Mouse (Mus musculus) bone marrow, adult 2 months (tissue): ENCODE measurements around the gene Mcl1. TPM values are rescaled to one million over a fixed set of nuclear protein-coding genes. Genes with fewer than 3 reads are reported as not detected.
A peak's percentile ranks its signal among the peaks of the same experiment; 100 is the strongest.

Source experiments
- H3K27ac ChIP-seq: fragments of 200-500 bp; 2 replicates; pipeline ENCODE4 v1.5.1; 2012; ENCODE audit warnings: low read depth, mild to moderate bottlenecking, control low read depth, inconsistent platforms, low read length; ENCODE audit not compliant: control insufficient read depth, poor library complexity, insufficient read depth
- H3K4me1 ChIP-seq: fragments of 200-500 bp; 2 replicates; pipeline ENCODE4 v1.6.1; 2011; ENCODE audit warnings: low read length; ENCODE audit not compliant: control insufficient read depth, insufficient read depth
- H3K4me3 ChIP-seq: fragments of 200-500 bp; replicated peaks from 2 replicates; pipeline ENCODE3; 2011; ENCODE audit warnings: mild to moderate bottlenecking, low read depth, low read length, control low read depth; ENCODE audit not compliant: control insufficient read depth
- CTCF ChIP-seq: fragments of 200-500 bp; IDR thresholded peaks from 2 replicates; pipeline ENCODE4 v1.5.1; 2011; ENCODE audit warnings: low read length, control low read depth; ENCODE audit not compliant: control insufficient read depth, insufficient read depth
- POLR2A ChIP-seq: fragments of 200-500 bp; IDR thresholded peaks from 2 replicates; pipeline ENCODE4 v1.6.1; 2011; ENCODE audit warnings: low read depth, mild to moderate bottlenecking, control low read depth, low read length, borderline replicate concordance; ENCODE audit not compliant: control insufficient read depth
- WGBS: fragments of 180-500 bp; shearing (Covaris S2); methylation state at CpG from one replicate; pipeline ENCODE4 v1.1.7; 2018; 5-methylcytosine and 5-hydroxymethylcytosine counted together
- polyA plus RNA-seq: library from polyadenylated mRNA; stranded (reverse); fragments of >200 nt; gene quantifications from 2 replicates; pipeline ENCODE4 v1.2.4, GENCODE M21; 2011; ENCODE audit warnings: low replicate concordance; ENCODE audit not compliant: missing spikeins, insufficient read depth, insufficient read length

The Mcl1 gene
- polyA plus RNA-seq, 1 experiment, result 134 TPM

GRCm38 (mm10) chr3:95627763-95628162 is 30.8 kb upstream of the Mcl1 start:
- TF ChIP-seq POLR2A, result no peak
- TF ChIP-seq CTCF, result no peak
- H3K4me3 ChIP-seq, result no peak overlapping the region
- WGBS, result 86% methylated on average over 5 of the region's 5 CpGs
- H3K4me1 ChIP-seq, result no peaks in the 10 kb centered on the region; the same call in 1 of the 2 replicates
- no peak overlapping the region for H3K27ac ChIP-seq

GRCm38 (mm10) chr3:95629755-95630154 is 28.8 kb upstream of the Mcl1 start:
- TF ChIP-seq POLR2A, result no peak
- TF ChIP-seq CTCF, result no peak
- no peak overlapping the region for H3K27ac ChIP-seq
- no peaks in the 10 kb centered on the region; the same call in 1 of the 2 replicates for H3K4me1 ChIP-seq
- 74% methylated on average over 4 of the region's 4 CpGs for WGBS
- H3K4me3 ChIP-seq, result no peak overlapping the region

- no peaks in the 10 kb centered on the region; the same call in 1 of the 2 replicates for H3K4me1 ChIP-seq
- no peak overlapping the region for H3K27ac ChIP-seq
- no peak for TF ChIP-seq CTCF
- TF ChIP-seq POLR2A, result no peak
- H3K4me3 ChIP-seq, result no peak overlapping the region
- 30% methylated on average over 3 of the region's 3 CpGs for WGBS
Observed at GRCm38 (mm10) chr3:95630856-95631255, 27.7 kb upstream of the Mcl1 start.

- Histone ChIP-seq H3K4me1 (no peaks in the 10 kb centered on the region; the same call in 1 of the 2 replicates), H3K27ac (peak overlapping the region; percentile 53), H3K4me3 (no peak overlapping the region)
- no peak for TF ChIP-seq CTCF
- no peak for TF ChIP-seq POLR2A
- 85% methylated on average over 6 of the region's 6 CpGs for WGBS
Observed at GRCm38 (mm10) chr3:95631304-95631703, 27.3 kb upstream of the Mcl1 start.

- Histone ChIP-seq H3K4me3 (no peak overlapping the region), H3K4me1 (no peaks in the 10 kb centered on the region; the same call in 1 of the 2 replicates), H3K27ac (peak overlapping the region; percentile 9; the same call in 1 of the 2 replicates)
- 74% methylated on average over 12 of the region's 12 CpGs for WGBS
- TF ChIP-seq CTCF, result peak; percentile 30; the same call in 1 of the 2 replicates
- TF ChIP-seq POLR2A, result no peak
Observed at GRCm38 (mm10) chr3:95632648-95633588, 25.7 kb upstream of the Mcl1 start.

- no peaks in the 10 kb centered on the region; the same call in 1 of the 2 replicates for H3K4me1 ChIP-seq
- 78% methylated on average over 4 of the region's 4 CpGs for WGBS
- no peak overlapping the region for H3K4me3 ChIP-seq
- TF ChIP-seq POLR2A (no peak), CTCF (no peak)
- no peak overlapping the region for H3K27ac ChIP-seq
Observed at GRCm38 (mm10) chr3:95635636-95636035, 23.0 kb upstream of the Mcl1 start.

- Histone ChIP-seq H3K27ac (no peak overlapping the region), H3K4me3 (no peak overlapping the region), H3K4me1 (no peaks in the 10 kb centered on the region; the same call in 1 of the 2 replicates)
- TF ChIP-seq CTCF (no peak), POLR2A (no peak)
- 80% methylated on average over 4 of the region's 4 CpGs for WGBS
Observed at GRCm38 (mm10) chr3:95636072-95636471, 22.5 kb upstream of the Mcl1 start.

- no peak overlapping the region for H3K4me3 ChIP-seq
- no peaks in the 10 kb centered on the region; the same call in 1 of the 2 replicates for H3K4me1 ChIP-seq
- TF ChIP-seq CTCF, result 0 out of 2 replicates have a peak, but pooled peaks have one; percentile 9
- no peak for TF ChIP-seq POLR2A
- 88% methylated on average over 1 of the region's 1 CpGs for WGBS
- 0 out of 2 replicates have a peak overlapping the region, but pooled peaks have one; percentile 24 for H3K27ac ChIP-seq
Observed at GRCm38 (mm10) chr3:95639694-95640093, 18.9 kb upstream of the Mcl1 start.
